Mouse (Mus musculus): ENCODE data around the gene Exog. TPM values are rescaled to one million over a fixed set of nuclear protein-coding genes. Genes with fewer than 3 reads are reported as not detected.

The Exog gene
- total and polyA plus RNA-seq, 3 experiments, result 2.8 to 15.0 (median 5.9) TPM

DNA sequence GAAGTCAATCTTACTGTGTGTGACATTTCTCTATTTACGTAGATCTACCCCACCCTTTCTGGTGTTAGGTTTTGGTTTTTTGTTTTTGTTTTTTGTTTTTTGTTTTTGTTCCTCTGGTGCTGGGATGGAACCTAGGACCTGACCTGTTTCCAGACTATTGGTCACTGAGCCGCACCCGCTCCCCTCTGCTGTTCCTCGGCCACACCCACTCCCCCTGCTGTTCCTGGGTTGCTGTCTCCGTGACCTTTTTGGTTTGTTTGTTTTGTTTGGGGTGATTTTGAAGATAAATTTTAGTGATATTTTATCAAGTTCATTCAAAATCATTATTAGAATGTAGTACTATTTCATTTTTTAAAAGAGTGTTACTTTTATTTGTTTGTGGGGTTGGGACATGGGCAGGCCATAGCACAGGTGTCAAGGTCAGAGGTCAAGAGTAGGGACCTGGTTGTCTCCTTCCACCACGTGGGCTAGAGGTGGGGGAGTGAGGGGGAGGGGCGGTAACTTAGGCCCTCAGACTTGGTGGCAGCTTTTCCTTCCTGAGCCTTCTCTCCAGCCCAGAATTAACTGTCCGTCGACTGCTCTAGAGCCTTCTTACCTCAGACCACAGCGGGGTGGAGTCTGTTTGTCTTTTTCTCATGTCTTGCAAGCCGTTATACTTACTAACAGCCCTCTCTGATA, 60.4 kb downstream of the Exog start:
- no peak for DNase-seq (ENCODE audit: low spot score)
- ATAC-seq (ENCODE audit: extremely low read depth, insufficient number of reproducible peaks, low FRiP score, poor library complexity, severe bottlenecking), result no peak
- no peak for TF ChIP-seq GATA1 (IDR thresholded peaks at IDR 0.05; ENCODE audit: borderline replicate concordance, low read length)
- no peak for TF ChIP-seq TAL1 (conservative IDR thresholded peaks at IDR 0.05; ENCODE audit: low read depth, low read length)
- TF ChIP-seq POLR2AphosphoS5 (IDR thresholded peaks at IDR 0.05; ENCODE audit: insufficient replicate concordance, low read depth, low read length), result no peak
- TF ChIP-seq CTCF (IDR thresholded peaks at IDR 0.05; ENCODE audit: low read depth, low read length), result no peak
- TF ChIP-seq GATA2 (IDR thresholded peaks at IDR 0.05; ENCODE audit: borderline replicate concordance, low read depth, low read length), result no peak
- Histone ChIP-seq H3K27me3 (ENCODE audit: insufficient read depth, low read length) (no peaks in the 10 kb centered on the region), H3K9me3 (replicated peaks) (peaks cover 45% of the 10 kb centered on the region), H3K36me3 (replicated peaks) (no peaks in the 10 kb centered on the region), H3K4me3 (ENCODE audit: low read depth, low read length) (no peak overlapping the region), H3K4me1 (ENCODE audit: insufficient read depth, low read depth, low read length) (no peaks in the 10 kb centered on the region)

DNA sequence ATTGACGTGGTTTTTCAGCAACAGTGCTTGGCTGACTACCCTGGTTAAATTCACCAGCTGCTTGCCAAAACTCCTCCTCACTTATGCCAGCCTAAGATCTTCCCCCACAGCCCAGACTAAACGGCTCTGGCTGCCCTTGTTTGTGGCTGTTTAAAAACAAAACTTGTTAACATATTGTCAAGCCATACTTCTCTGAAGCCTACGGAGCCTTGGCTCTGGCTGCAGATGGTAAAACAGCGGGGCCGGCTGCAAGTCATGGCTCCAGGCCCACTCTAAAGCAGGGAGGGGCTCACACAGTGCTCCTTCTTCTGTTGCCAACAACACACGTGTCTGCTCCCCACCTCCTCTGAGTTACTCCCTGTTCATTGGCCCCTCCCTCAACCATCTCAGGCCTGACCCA, 66.2 kb downstream of the Exog start:
- Histone ChIP-seq H3K36me3 (replicated peaks) (no peaks in the 10 kb centered on the region), H3K4me3 (ENCODE audit: low read depth, low read length) (no peak overlapping the region), H3K9me3 (replicated peaks) (peaks cover 69% of the 10 kb centered on the region), H3K27me3 (ENCODE audit: insufficient read depth, low read length) (no peaks in the 10 kb centered on the region), H3K4me1 (ENCODE audit: insufficient read depth, low read depth, low read length) (no peaks in the 10 kb centered on the region)
- no peak for ATAC-seq (ENCODE audit: extremely low read depth, insufficient number of reproducible peaks, low FRiP score, poor library complexity, severe bottlenecking)
- DNase-seq (ENCODE audit: low spot score), result no peak
- TF ChIP-seq CTCF (IDR thresholded peaks at IDR 0.05; ENCODE audit: low read depth, low read length) (no peak), GATA2 (IDR thresholded peaks at IDR 0.05; ENCODE audit: borderline replicate concordance, low read depth, low read length) (no peak), TAL1 (conservative IDR thresholded peaks at IDR 0.05; ENCODE audit: low read depth, low read length) (no peak), POLR2AphosphoS5 (IDR thresholded peaks at IDR 0.05; ENCODE audit: insufficient replicate concordance, low read depth, low read length) (no peak)

- Histone ChIP-seq H3K36me3 (replicated peaks) (no peaks in the 10 kb centered on the region), H3K9me3 (replicated peaks) (peaks cover 78% of the 10 kb centered on the region), H3K4me1 (ENCODE audit: insufficient read depth, low read depth, low read length) (no peaks in the 10 kb centered on the region), H3K27me3 (ENCODE audit: insufficient read depth, low read length) (no peaks in the 10 kb centered on the region), H3K4me3 (ENCODE audit: low read depth, low read length) (peak overlapping the region; percentile 6; the same call in 1 of the 2 replicates)
- TF ChIP-seq GATA1 (IDR thresholded peaks at IDR 0.05; ENCODE audit: borderline replicate concordance, low read length) (no peak), POLR2AphosphoS5 (IDR thresholded peaks at IDR 0.05; ENCODE audit: insufficient replicate concordance, low read depth, low read length) (no peak), GATA2 (IDR thresholded peaks at IDR 0.05; ENCODE audit: borderline replicate concordance, low read depth, low read length) (no peak), CTCF (IDR thresholded peaks at IDR 0.05; ENCODE audit: low read depth, low read length) (no peak), TAL1 (conservative IDR thresholded peaks at IDR 0.05; ENCODE audit: low read depth, low read length) (no peak)
- ATAC-seq (ENCODE audit: extremely low read depth, insufficient number of reproducible peaks, low FRiP score, poor library complexity, severe bottlenecking), result no peak
- DNase-seq (ENCODE audit: low spot score), result no peak
Measured at GRCm38 (mm10) chr9:119512993-119513392, 68.2 kb downstream of the Exog start.

GRCm38 (mm10) chr9:119513816-119514215, 69.1 kb downstream of the Exog start:
- Histone ChIP-seq H3K4me3 (ENCODE audit: low read depth, low read length) (no peak overlapping the region), H3K4me1 (ENCODE audit: insufficient read depth, low read depth, low read length) (no peaks in the 10 kb centered on the region), H3K36me3 (replicated peaks) (no peaks in the 10 kb centered on the region), H3K27me3 (ENCODE audit: insufficient read depth, low read length) (no peaks in the 10 kb centered on the region), H3K9me3 (replicated peaks) (peaks cover 85% of the 10 kb centered on the region)
- TF ChIP-seq TAL1 (conservative IDR thresholded peaks at IDR 0.05; ENCODE audit: low read depth, low read length) (no peak), GATA2 (IDR thresholded peaks at IDR 0.05; ENCODE audit: borderline replicate concordance, low read depth, low read length) (no peak), CTCF (IDR thresholded peaks at IDR 0.05; ENCODE audit: low read depth, low read length) (no peak), POLR2AphosphoS5 (IDR thresholded peaks at IDR 0.05; ENCODE audit: insufficient replicate concordance, low read depth, low read length) (no peak), GATA1 (IDR thresholded peaks at IDR 0.05; ENCODE audit: borderline replicate concordance, low read length) (no peak)
- no peak for DNase-seq (ENCODE audit: low spot score)
- no peak for ATAC-seq (ENCODE audit: extremely low read depth, insufficient number of reproducible peaks, low FRiP score, poor library complexity, severe bottlenecking)

DNA sequence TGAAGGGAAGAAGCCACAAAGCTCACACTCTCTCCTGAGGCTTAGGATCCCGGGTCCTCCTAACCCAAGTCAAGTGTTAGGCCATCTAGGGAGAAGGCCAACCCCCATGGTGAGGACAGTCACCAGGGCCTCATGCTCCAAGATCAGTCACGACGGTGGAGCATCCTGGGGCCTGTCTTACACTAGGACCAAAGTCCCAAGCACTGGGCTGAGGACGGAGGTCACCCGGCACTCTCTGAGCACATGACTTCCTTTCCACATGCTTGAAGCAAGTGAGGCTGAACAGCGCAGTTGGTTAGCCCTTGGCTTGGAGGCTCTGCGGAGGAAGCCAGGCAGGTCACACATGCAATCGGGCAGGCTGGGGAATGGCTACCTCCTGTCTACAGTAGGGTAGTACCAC, 70.2 kb downstream of the Exog start:
- peaks cover 89% of the 10 kb centered on the region for H3K9me3 ChIP-seq (replicated peaks)
- no peaks in the 10 kb centered on the region for H3K27me3 ChIP-seq (ENCODE audit: insufficient read depth, low read length)
- no peak overlapping the region for H3K4me3 ChIP-seq (ENCODE audit: low read depth, low read length)
- no peak for TF ChIP-seq POLR2AphosphoS5 (IDR thresholded peaks at IDR 0.05; ENCODE audit: insufficient replicate concordance, low read depth, low read length)
- no peak for TF ChIP-seq GATA2 (IDR thresholded peaks at IDR 0.05; ENCODE audit: borderline replicate concordance, low read depth, low read length)
- TF ChIP-seq GATA1 (IDR thresholded peaks at IDR 0.05; ENCODE audit: borderline replicate concordance, low read length), result no peak
- no peak for TF ChIP-seq CTCF (IDR thresholded peaks at IDR 0.05; ENCODE audit: low read depth, low read length)
- TF ChIP-seq TAL1 (conservative IDR thresholded peaks at IDR 0.05; ENCODE audit: low read depth, low read length), result no peak
- DNase-seq (ENCODE audit: low spot score), result no peak
- no peak for ATAC-seq (ENCODE audit: extremely low read depth, insufficient number of reproducible peaks, low FRiP score, poor library complexity, severe bottlenecking)
- H3K4me1 ChIP-seq (ENCODE audit: insufficient read depth, low read depth, low read length), result no peaks in the 10 kb centered on the region
- no peaks in the 10 kb centered on the region for H3K36me3 ChIP-seq (replicated peaks)

Other genes starting within 250 kb of the Exog start
- gene Slc22a13, start 235.8 kb upstream of the Exog start, total RNA-seq (2014; fragmentation: Nextera tagmentation), result not detected in 2 replicates
- gene Slc22a13, start 235.8 kb upstream of the Exog start, total RNA-seq (2017), result not detected in 2 replicates
- not detected in 2 replicates for gene Slc22a13, start 235.8 kb upstream of the Exog start, polyA plus RNA-seq (2012)
- 35.4 and 59.7 TPM in 2 replicates for gene Oxsr1, start 122.5 kb upstream of the Exog start, total RNA-seq (2014; fragmentation: Nextera tagmentation)
- 53.5 and 56.3 TPM in 2 replicates for gene Oxsr1, start 122.5 kb upstream of the Exog start, total RNA-seq (2017)
- gene Oxsr1, start 122.5 kb upstream of the Exog start, polyA plus RNA-seq (2012), result 14.7 and 18.2 TPM in 2 replicates
- 14.2 and 18.1 TPM in 2 replicates for gene Acaa1a, start 105.3 kb upstream of the Exog start, total RNA-seq (2014; fragmentation: Nextera tagmentation)
- gene Acaa1a, start 105.3 kb upstream of the Exog start, total RNA-seq (2017), result 30.7 and 31.9 TPM in 2 replicates
- 53.4 and 71.2 TPM in 2 replicates for gene Acaa1a, start 105.3 kb upstream of the Exog start, polyA plus RNA-seq (2012)
- gene Myd88, start 103.5 kb upstream of the Exog start, total RNA-seq (2014; fragmentation: Nextera tagmentation), result 24.4 and 31.3 TPM in 2 replicates
- 26.0 and 27.0 TPM in 2 replicates for gene Myd88, start 103.5 kb upstream of the Exog start, total RNA-seq (2017)
- 8.9 and 12.3 TPM in 2 replicates for gene Myd88, start 103.5 kb upstream of the Exog start, polyA plus RNA-seq (2012)
- 20.0 and 23.7 TPM in 2 replicates for gene Xylb, start 87.6 kb upstream of the Exog start, total RNA-seq (2014; fragmentation: Nextera tagmentation)
- 9.9 and 10.3 TPM in 2 replicates for gene Xylb, start 87.6 kb upstream of the Exog start, total RNA-seq (2017)
- gene Xylb, start 87.6 kb upstream of the Exog start, polyA plus RNA-seq (2012), result 7.7 and 8.1 TPM in 2 replicates
- not detected in 2 replicates for gene Slc22a14, start 79.4 kb upstream of the Exog start, total RNA-seq (2014; fragmentation: Nextera tagmentation)
- gene Slc22a14, start 79.4 kb upstream of the Exog start, total RNA-seq (2017), result not detected in 2 replicates
- not detected in 2 replicates for gene Slc22a14, start 79.4 kb upstream of the Exog start, polyA plus RNA-seq (2012)
- 3.3 and 3.5 TPM in 2 replicates for gene Acvr2b, start 42.8 kb upstream of the Exog start, total RNA-seq (2014; fragmentation: Nextera tagmentation)
- 2.7 and 3.2 TPM in 2 replicates for gene Acvr2b, start 42.8 kb upstream of the Exog start, total RNA-seq (2017)
- gene Acvr2b, start 42.8 kb upstream of the Exog start, polyA plus RNA-seq (2012), result 5.0 and 5.1 TPM in 2 replicates
- not detected in 2 replicates for gene Scn5a, start 134.1 kb downstream of the Exog start, total RNA-seq (2014; fragmentation: Nextera tagmentation)
- gene Scn5a, start 134.1 kb downstream of the Exog start, total RNA-seq (2017), result under 0.01 and 0.27 TPM in 2 replicates
- not detected in 2 replicates for gene Scn5a, start 134.1 kb downstream of the Exog start, polyA plus RNA-seq (2012)

Data from G1E (cell line).